Mouse (Mus musculus): Measurements from ENCODE around the gene Emsy. TPM values are rescaled to one million over a fixed set of nuclear protein-coding genes. Genes with fewer than 3 reads are reported as not detected.

Gene Emsy
- polyA plus RNA-seq, 1 experiment from 2014 or later, result 5.0 TPM

DNA sequence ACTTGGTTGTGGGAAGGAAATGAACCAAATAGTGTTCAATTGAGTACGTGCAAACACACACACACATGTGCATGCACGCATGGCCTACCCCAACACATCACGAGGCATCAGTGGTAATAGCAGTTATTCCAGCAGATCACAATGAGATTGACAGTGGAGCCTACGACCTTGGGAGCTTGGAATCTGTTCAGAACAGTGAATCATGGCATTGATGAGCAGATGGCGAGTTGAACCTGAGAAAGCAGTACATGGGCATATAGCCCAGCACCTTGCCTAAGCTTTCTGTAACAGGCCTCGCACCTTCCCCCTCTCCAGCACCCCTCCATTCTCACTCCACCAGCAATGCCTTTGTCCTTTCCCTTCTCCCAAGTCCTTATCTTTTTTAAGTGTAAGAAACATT is 9.1 kb upstream of the Emsy start:
- no peaks in the 10 kb centered on the region for H3K27me3 ChIP-seq (ENCODE audit: control insufficient read depth, insufficient read depth, low read length)
- DNase-seq (ENCODE audit: low spot score), result no peak
- no peaks in the 10 kb centered on the region for H3K9me3 ChIP-seq (ENCODE audit: control insufficient read depth, low read length)
- H3K36me3 ChIP-seq (ENCODE audit: control insufficient read depth, insufficient read depth, low read length), result no peaks in the 10 kb centered on the region
- ATAC-seq (ENCODE audit: low FRiP score, low TSS enrichment), result no peak
- no peak for TF ChIP-seq EP300 (optimal IDR thresholded peaks at IDR 0.05)
- TF ChIP-seq CTCF (IDR thresholded peaks at IDR 0.05; ENCODE audit: low read depth), result no peak
- WGBS, result 77% methylated on average over 6 of the region's 6 CpGs
- no peak overlapping the region for H3K4me2 ChIP-seq (replicated peaks; ENCODE audit: low read depth)
- no peak overlapping the region for H3K27ac ChIP-seq (replicated peaks)
- H3K4me3 ChIP-seq (ENCODE audit: low read depth, low read length), result no peak overlapping the region
- H3K4me1 ChIP-seq (replicated peaks; ENCODE audit: control insufficient read depth, insufficient read depth), result no peaks in the 10 kb centered on the region
- H3K9ac ChIP-seq (ENCODE audit: low read length), result no peak overlapping the region

DNA sequence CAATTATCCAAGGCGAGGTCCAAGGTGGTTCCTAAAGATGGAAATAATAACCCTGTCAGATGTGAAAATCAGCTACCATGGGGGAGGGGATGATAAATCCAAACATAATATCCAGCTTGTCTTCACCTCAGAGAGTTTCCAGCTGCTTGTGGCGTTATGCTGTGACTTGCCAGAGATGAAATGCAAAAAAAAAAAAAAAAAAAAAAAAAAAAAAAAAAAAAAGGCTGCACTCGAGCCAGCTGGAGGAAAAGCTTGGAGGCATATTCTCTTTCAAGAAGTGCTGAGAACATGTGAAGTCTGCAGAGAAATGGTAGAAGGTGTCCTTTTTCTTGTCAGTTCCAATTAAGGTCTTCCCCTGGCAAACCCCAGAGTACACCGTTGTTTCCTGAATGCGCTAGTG is 8.6 kb upstream of the Emsy start:
- DNase-seq (ENCODE audit: low spot score), result no peak
- WGBS, result 30% methylated on average over 5 of the region's 5 CpGs
- TF ChIP-seq EP300 (optimal IDR thresholded peaks at IDR 0.05), result no peak
- TF ChIP-seq CTCF (IDR thresholded peaks at IDR 0.05; ENCODE audit: low read depth), result no peak

DNA sequence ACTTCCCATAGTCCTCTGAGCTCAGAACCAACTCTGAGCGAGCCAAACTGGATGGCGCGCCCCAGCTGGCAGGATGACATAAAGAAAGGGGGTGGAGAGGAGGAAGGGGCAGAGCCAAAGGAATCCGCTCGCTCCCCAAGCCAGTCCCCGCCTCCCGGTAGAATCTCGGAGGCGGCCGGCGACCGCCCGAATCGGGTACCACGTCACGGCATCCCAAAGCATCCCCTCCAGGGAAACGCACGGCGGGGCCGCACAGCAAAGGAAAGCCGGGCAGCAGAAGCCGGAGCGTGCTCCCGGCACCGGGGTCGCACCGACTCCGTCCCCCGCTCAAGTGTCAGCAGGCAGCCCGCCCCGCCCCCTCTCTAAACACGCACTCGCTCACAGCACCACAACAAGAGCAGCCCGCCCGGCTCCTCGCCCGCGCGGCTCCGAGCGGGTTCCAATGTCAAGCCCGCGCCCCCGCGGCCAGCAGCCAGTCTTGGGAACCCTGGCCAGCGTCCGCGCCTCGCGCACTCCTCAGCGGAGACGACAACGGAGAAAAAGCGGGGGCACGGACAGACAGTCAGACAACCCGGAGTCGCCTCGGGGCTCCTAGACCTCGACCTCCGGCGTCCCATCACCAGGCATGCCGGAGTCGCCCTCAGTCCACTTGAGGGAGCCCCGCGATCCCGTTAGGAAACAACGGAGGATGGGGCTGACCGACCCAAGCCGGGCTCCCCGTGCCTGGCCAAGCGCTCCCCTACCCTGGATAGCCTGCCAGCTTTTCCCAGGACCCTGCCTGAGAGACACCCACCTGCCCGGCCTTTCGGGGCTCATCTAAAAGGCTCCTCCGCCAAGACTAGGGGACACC is 677 bp downstream of the Emsy start:
- peak overlapping the region; percentile 84 for H3K9ac ChIP-seq (ENCODE audit: low read length)
- DNase-seq (ENCODE audit: low spot score), result peak; percentile 84
- peak overlapping the region; percentile 83 for H3K4me3 ChIP-seq (ENCODE audit: low read depth, low read length)
- no peaks in the 10 kb centered on the region for H3K9me3 ChIP-seq (ENCODE audit: control insufficient read depth, low read length)
- H3K4me1 ChIP-seq (replicated peaks; ENCODE audit: control insufficient read depth, insufficient read depth), result 0 out of 2 replicates have a peak, but pooled peaks cover 5% of the 10 kb centered on the region
- under 1% methylated on average over 73 of the region's 74 CpGs for WGBS
- peak overlapping the region; percentile 95 for H3K27ac ChIP-seq (replicated peaks)
- no peaks in the 10 kb centered on the region; the same call in 1 of the 2 replicates for H3K36me3 ChIP-seq (ENCODE audit: control insufficient read depth, insufficient read depth, low read length)
- no peaks in the 10 kb centered on the region for H3K27me3 ChIP-seq (ENCODE audit: control insufficient read depth, insufficient read depth, low read length)
- H3K4me2 ChIP-seq (replicated peaks; ENCODE audit: low read depth), result peak overlapping the region; percentile 82
- ATAC-seq (ENCODE audit: low FRiP score, low TSS enrichment), result peak; percentile 62
- TF ChIP-seq EP300 (optimal IDR thresholded peaks at IDR 0.05) (no peak), CTCF (IDR thresholded peaks at IDR 0.05; ENCODE audit: low read depth) (peak; percentile 56)

More for the DNA sequence above, 8.6 kb upstream of the Emsy start:
- Histone ChIP-seq H3K9me3 (ENCODE audit: control insufficient read depth, low read length) (no peaks in the 10 kb centered on the region), H3K27ac (replicated peaks) (no peak overlapping the region), H3K4me3 (ENCODE audit: low read depth, low read length) (no peak overlapping the region), H3K27me3 (ENCODE audit: control insufficient read depth, insufficient read depth, low read length) (no peaks in the 10 kb centered on the region), H3K4me2 (replicated peaks; ENCODE audit: low read depth) (no peak overlapping the region), H3K9ac (ENCODE audit: low read length) (no peak overlapping the region), H3K4me1 (replicated peaks; ENCODE audit: control insufficient read depth, insufficient read depth) (no peaks in the 10 kb centered on the region), H3K36me3 (ENCODE audit: control insufficient read depth, insufficient read depth, low read length) (no peaks in the 10 kb centered on the region)
- no peak for ATAC-seq (ENCODE audit: low FRiP score, low TSS enrichment)

DNA sequence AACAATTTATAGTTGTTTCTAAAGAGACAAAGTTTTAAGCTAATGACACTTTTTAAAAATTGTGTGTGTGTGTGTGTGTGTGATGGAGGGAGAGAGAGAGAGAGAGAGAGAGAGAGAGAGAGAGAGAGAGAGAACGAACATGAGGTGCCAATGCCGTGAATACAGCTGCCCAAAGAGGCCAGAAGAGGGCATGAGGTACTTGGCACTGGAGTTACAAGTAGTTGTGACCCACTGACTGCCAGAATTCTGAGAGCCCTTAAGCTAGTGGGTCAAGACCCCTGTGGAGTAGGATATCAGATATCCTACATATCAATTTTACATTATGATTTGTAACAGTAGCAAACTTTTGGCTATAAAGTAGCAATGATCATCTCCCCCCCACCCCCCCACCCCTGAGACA is 4.9 kb downstream of the Emsy start:
- no peaks in the 10 kb centered on the region for H3K27me3 ChIP-seq (ENCODE audit: control insufficient read depth, insufficient read depth, low read length)
- peaks cover 2% of the 10 kb centered on the region for H3K36me3 ChIP-seq (ENCODE audit: control insufficient read depth, insufficient read depth, low read length)
- no peak for TF ChIP-seq EP300 (optimal IDR thresholded peaks at IDR 0.05)
- TF ChIP-seq CTCF (IDR thresholded peaks at IDR 0.05; ENCODE audit: low read depth), result peak; percentile 24; the same call in 1 of the 2 replicates
- H3K4me3 ChIP-seq (ENCODE audit: low read depth, low read length), result no peak overlapping the region
- H3K9me3 ChIP-seq (ENCODE audit: control insufficient read depth, low read length), result no peaks in the 10 kb centered on the region
- no peaks in the 10 kb centered on the region for H3K4me1 ChIP-seq (replicated peaks; ENCODE audit: control insufficient read depth, insufficient read depth)
- H3K27ac ChIP-seq (replicated peaks), result no peak overlapping the region
- H3K4me2 ChIP-seq (replicated peaks; ENCODE audit: low read depth), result no peak overlapping the region
- ATAC-seq (ENCODE audit: low FRiP score, low TSS enrichment) (no peak), DNase-seq (ENCODE audit: low spot score) (no peak)
- no peak overlapping the region for H3K9ac ChIP-seq (ENCODE audit: low read length)
- WGBS, result 77% methylated on average over 2 of the region's 2 CpGs

DNA sequence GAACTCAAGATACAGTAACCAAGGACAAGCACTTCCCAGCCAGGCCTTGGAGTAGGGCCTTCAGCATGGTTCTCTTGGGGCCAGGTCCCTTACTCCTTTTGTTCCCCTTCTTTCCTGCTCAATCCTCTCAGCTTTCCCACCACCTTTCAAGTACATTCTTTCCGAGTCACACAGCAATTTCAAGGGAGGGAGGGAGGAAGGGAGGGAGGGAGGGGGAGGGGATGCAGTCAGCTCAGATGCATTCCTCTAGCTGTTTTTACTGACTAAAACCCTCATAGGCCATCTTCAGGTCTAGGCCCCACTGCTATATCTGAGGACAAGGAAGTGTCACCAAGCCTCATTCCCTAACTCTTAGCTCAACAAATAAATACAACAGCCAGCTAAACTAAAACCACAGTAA is 12.3 kb downstream of the Emsy start:
- H3K9ac ChIP-seq (ENCODE audit: low read length), result no peak overlapping the region
- H3K4me3 ChIP-seq (ENCODE audit: low read depth, low read length), result no peak overlapping the region
- H3K27me3 ChIP-seq (ENCODE audit: control insufficient read depth, insufficient read depth, low read length), result no peaks in the 10 kb centered on the region
- H3K4me1 ChIP-seq (replicated peaks; ENCODE audit: control insufficient read depth, insufficient read depth), result no peaks in the 10 kb centered on the region
- TF ChIP-seq CTCF (IDR thresholded peaks at IDR 0.05; ENCODE audit: low read depth), result no peak
- TF ChIP-seq EP300 (optimal IDR thresholded peaks at IDR 0.05), result no peak
- peaks cover 8% of the 10 kb centered on the region; the same call in 1 of the 2 replicates for H3K36me3 ChIP-seq (ENCODE audit: control insufficient read depth, insufficient read depth, low read length)
- no peaks in the 10 kb centered on the region for H3K9me3 ChIP-seq (ENCODE audit: control insufficient read depth, low read length)
- no peak overlapping the region for H3K4me2 ChIP-seq (replicated peaks; ENCODE audit: low read depth)
- ATAC-seq (ENCODE audit: low FRiP score, low TSS enrichment) (no peak), DNase-seq (ENCODE audit: low spot score) (no peak)
- no peak overlapping the region for H3K27ac ChIP-seq (replicated peaks)
- 17% methylated on average over 1 of the region's 1 CpGs for WGBS

GRCm38 (mm10) chr7:98636607-98637006 is 20.0 kb downstream of the Emsy start:
- no peaks in the 10 kb centered on the region for H3K4me1 ChIP-seq (replicated peaks; ENCODE audit: control insufficient read depth, insufficient read depth)
- no peaks in the 10 kb centered on the region for H3K9me3 ChIP-seq (ENCODE audit: control insufficient read depth, low read length)
- DNase-seq (ENCODE audit: low spot score) (no peak), ATAC-seq (ENCODE audit: low FRiP score, low TSS enrichment) (no peak)
- no peak for TF ChIP-seq EP300 (optimal IDR thresholded peaks at IDR 0.05)
- TF ChIP-seq CTCF (IDR thresholded peaks at IDR 0.05; ENCODE audit: low read depth), result no peak
- H3K4me2 ChIP-seq (replicated peaks; ENCODE audit: low read depth), result no peak overlapping the region
- H3K9ac ChIP-seq (ENCODE audit: low read length), result no peak overlapping the region
- no peaks in the 10 kb centered on the region for H3K27me3 ChIP-seq (ENCODE audit: control insufficient read depth, insufficient read depth, low read length)
- no peak overlapping the region for H3K27ac ChIP-seq (replicated peaks)
- WGBS, result 91% methylated on average over 2 of the region's 2 CpGs
- 0 out of 2 replicates have a peak, but pooled peaks cover 7% of the 10 kb centered on the region for H3K36me3 ChIP-seq (ENCODE audit: control insufficient read depth, insufficient read depth, low read length)
- H3K4me3 ChIP-seq (ENCODE audit: low read depth, low read length), result no peak overlapping the region

All from stomach, postnatal 0 days (tissue).